Mouse (Mus musculus): ENCODE measurements at regions not wholly inside any gene's neighbourhood (a gene's known extent, or its start where the extent isn't known, plus 50 kb on each side); places are given as distances from the start of the nearest gene placed in this dataset.
"Not testable (repeated sequence)": the region's sequence is repeated elsewhere in the genome, so short reads cannot be mapped to it uniquely, and the experiment has no call there.

- ATAC-seq = peak; percentile 67
- WGBS = 44% methylated on average over 6 of the region's 6 CpGs
- H3K27ac ChIP-seq = no peak overlapping the region
These were observed 94.8 kb upstream of the Abca1 start for GRCm38 (mm10) chr4:53254483-53254882.

GRCm38 (mm10) chr4:53253680-53254079 lies 94.0 kb upstream of the Abca1 start:
- no peaks in the 10 kb centered on the region for H3K9me3 ChIP-seq (replicated peaks)
- no peak overlapping the region for H3K4me2 ChIP-seq
- H3K4me1 ChIP-seq = peaks cover 18% of the 10 kb centered on the region
- no peak overlapping the region for H3K9ac ChIP-seq
- peak overlapping the region; percentile 37; the same call in 1 of the 2 replicates for H3K27ac ChIP-seq
- H3K27me3 ChIP-seq = no peaks in the 10 kb centered on the region
- no peak overlapping the region for H3K4me3 ChIP-seq
- no peaks in the 10 kb centered on the region for H3K36me3 ChIP-seq (ENCODE audit: poor library complexity, severe bottlenecking)
- 27% methylated on average over 4 of the region's 4 CpGs for WGBS
- peak; percentile 95 for ATAC-seq

More at GRCm38 (mm10) chr4:53254483-53254882, 94.8 kb upstream of the Abca1 start:
- Histone ChIP-seq H3K4me3 (no peak overlapping the region), H3K4me2 (no peak overlapping the region), H3K27me3 (no peaks in the 10 kb centered on the region), H3K9ac (no peak overlapping the region), H3K36me3 (ENCODE audit: poor library complexity, severe bottlenecking) (no peaks in the 10 kb centered on the region), H3K4me1 (peaks cover 18% of the 10 kb centered on the region), H3K9me3 (replicated peaks) (no peaks in the 10 kb centered on the region)

- no peaks in the 10 kb centered on the region for H3K27me3 ChIP-seq
- H3K27ac ChIP-seq = no peak overlapping the region
- H3K9me3 ChIP-seq (replicated peaks) = no peaks in the 10 kb centered on the region
- H3K4me3 ChIP-seq = no peak overlapping the region
- H3K4me2 ChIP-seq = no peak overlapping the region
- H3K36me3 ChIP-seq (ENCODE audit: poor library complexity, severe bottlenecking) = no peaks in the 10 kb centered on the region
- 94% methylated on average over 3 of the region's 3 CpGs for WGBS
- ATAC-seq = no peak
- no peak overlapping the region for H3K9ac ChIP-seq
- H3K4me1 ChIP-seq = peaks cover 18% of the 10 kb centered on the region
These were observed 90.6 kb upstream of the Abca1 start for GRCm38 (mm10) chr4:53250325-53250724.

GRCm38 (mm10) chr4:53246083-53246747 lies 86.5 kb upstream of the Abca1 start:
- no peak overlapping the region for H3K4me3 ChIP-seq
- no peak overlapping the region for H3K9ac ChIP-seq
- 83% methylated on average over 15 of the region's 15 CpGs for WGBS
- no peaks in the 10 kb centered on the region for H3K36me3 ChIP-seq (ENCODE audit: poor library complexity, severe bottlenecking)
- H3K4me1 ChIP-seq = no peaks in the 10 kb centered on the region
- no peaks in the 10 kb centered on the region for H3K27me3 ChIP-seq
- no peaks in the 10 kb centered on the region for H3K9me3 ChIP-seq (replicated peaks)
- H3K4me2 ChIP-seq = no peak overlapping the region
- no peak overlapping the region for H3K27ac ChIP-seq
- ATAC-seq = no peak

- Histone ChIP-seq H3K9ac (no peak overlapping the region), H3K4me3 (no peak overlapping the region), H3K27ac (no peak overlapping the region), H3K4me1 (no peaks in the 10 kb centered on the region), H3K36me3 (ENCODE audit: poor library complexity, severe bottlenecking) (no peaks in the 10 kb centered on the region), H3K4me2 (no peak overlapping the region), H3K9me3 (replicated peaks) (no peaks in the 10 kb centered on the region), H3K27me3 (no peaks in the 10 kb centered on the region)
- WGBS = 97% methylated on average over 4 of the region's 4 CpGs
- no peak for ATAC-seq
These were observed 85.9 kb upstream of the Abca1 start for GRCm38 (mm10) chr4:53245553-53245952.

GRCm38 (mm10) chr4:53243473-53243872 lies 83.8 kb upstream of the Abca1 start:
- not testable (repeated sequence) for H3K4me2 ChIP-seq; H3K27ac ChIP-seq; H3K4me3 ChIP-seq; H3K9ac ChIP-seq; H3K4me1 ChIP-seq; H3K36me3 ChIP-seq (ENCODE audit: poor library complexity, severe bottlenecking); H3K27me3 ChIP-seq; ATAC-seq; H3K9me3 ChIP-seq (replicated peaks)
- WGBS = 95% methylated on average over 8 of the region's 8 CpGs

- Histone ChIP-seq H3K9ac (no peak overlapping the region), H3K27ac (no peak overlapping the region), H3K27me3 (no peaks in the 10 kb centered on the region), H3K4me2 (no peak overlapping the region), H3K9me3 (replicated peaks) (no peaks in the 10 kb centered on the region), H3K4me3 (no peak overlapping the region), H3K36me3 (ENCODE audit: poor library complexity, severe bottlenecking) (no peaks in the 10 kb centered on the region), H3K4me1 (no peaks in the 10 kb centered on the region)
- no peak for ATAC-seq
- WGBS = 87% methylated on average over 5 of the region's 5 CpGs
These were observed 80.2 kb upstream of the Abca1 start for GRCm38 (mm10) chr4:53239856-53240255.

- WGBS = 76% methylated on average over 14 of the region's 14 CpGs
- no peak overlapping the region for H3K27ac ChIP-seq
- H3K27me3 ChIP-seq = no peaks in the 10 kb centered on the region
- no peaks in the 10 kb centered on the region for H3K9me3 ChIP-seq (replicated peaks)
- no peak overlapping the region for H3K9ac ChIP-seq
- no peak for ATAC-seq
- no peaks in the 10 kb centered on the region for H3K36me3 ChIP-seq (ENCODE audit: poor library complexity, severe bottlenecking)
- H3K4me3 ChIP-seq = no peak overlapping the region
- no peak overlapping the region for H3K4me2 ChIP-seq
- no peaks in the 10 kb centered on the region for H3K4me1 ChIP-seq
These were observed 78.9 kb upstream of the Abca1 start for GRCm38 (mm10) chr4:53238314-53239259.

- Histone ChIP-seq H3K4me1 (no peaks in the 10 kb centered on the region), H3K9ac (no peak overlapping the region), H3K9me3 (replicated peaks) (no peaks in the 10 kb centered on the region), H3K4me3 (no peak overlapping the region), H3K36me3 (ENCODE audit: poor library complexity, severe bottlenecking) (no peaks in the 10 kb centered on the region), H3K27me3 (no peaks in the 10 kb centered on the region), H3K27ac (no peak overlapping the region), H3K4me2 (no peak overlapping the region)
- ATAC-seq = no peak
- WGBS = 33% methylated on average over 2 of the region's 2 CpGs
These were observed 76.2 kb upstream of the Abca1 start for GRCm38 (mm10) chr4:53235870-53236269.

- H3K9ac ChIP-seq = no peak overlapping the region
- ATAC-seq = no peak
- WGBS = 73% methylated on average over 3 of the region's 3 CpGs
These were observed 72.7 kb upstream of the Abca1 start for GRCm38 (mm10) chr4:53232436-53232835.

GRCm38 (mm10) chr4:53231867-53232266 lies 72.2 kb upstream of the Abca1 start:
- no peak for ATAC-seq
- Histone ChIP-seq H3K4me2 (no peak overlapping the region), H3K9me3 (replicated peaks) (no peaks in the 10 kb centered on the region), H3K9ac (no peak overlapping the region), H3K27ac (no peak overlapping the region), H3K36me3 (ENCODE audit: poor library complexity, severe bottlenecking) (no peaks in the 10 kb centered on the region), H3K4me3 (no peak overlapping the region), H3K4me1 (peaks cover 9% of the 10 kb centered on the region; the same call in 1 of the 2 replicates), H3K27me3 (no peaks in the 10 kb centered on the region)
- WGBS = 55% methylated on average over 4 of the region's 4 CpGs

More at GRCm38 (mm10) chr4:53232436-53232835, 72.7 kb upstream of the Abca1 start:
- Histone ChIP-seq H3K36me3 (ENCODE audit: poor library complexity, severe bottlenecking) (no peaks in the 10 kb centered on the region), H3K27me3 (no peaks in the 10 kb centered on the region), H3K27ac (no peak overlapping the region), H3K9me3 (replicated peaks) (no peaks in the 10 kb centered on the region), H3K4me1 (peaks cover 9% of the 10 kb centered on the region; the same call in 1 of the 2 replicates), H3K4me3 (no peak overlapping the region), H3K4me2 (no peak overlapping the region)

- H3K27ac ChIP-seq = no peak overlapping the region
- H3K27me3 ChIP-seq = no peaks in the 10 kb centered on the region
- ATAC-seq = no peak
- H3K36me3 ChIP-seq (ENCODE audit: poor library complexity, severe bottlenecking) = no peaks in the 10 kb centered on the region
- WGBS = 81% methylated on average over 2 of the region's 2 CpGs
- H3K9me3 ChIP-seq (replicated peaks) = no peaks in the 10 kb centered on the region
- no peak overlapping the region for H3K9ac ChIP-seq
- H3K4me2 ChIP-seq = no peak overlapping the region
- H3K4me1 ChIP-seq = peaks cover 9% of the 10 kb centered on the region; the same call in 1 of the 2 replicates
- H3K4me3 ChIP-seq = no peak overlapping the region
These were observed 71.4 kb upstream of the Abca1 start for GRCm38 (mm10) chr4:53231046-53231445.
